8 mouse cellular contexts compared by ENCODE assay signal in genomic region chr10:75059396-75059795, GRCm38 (mm10). TPM values are rescaled to one million over a fixed set of nuclear protein-coding genes. Genes with fewer than 3 reads are reported as not detected.
A peak's percentile ranks its signal among the peaks of the same experiment; 100 is the strongest.
DNase-seq lines count a peak whose midpoint lies in the region; ATAC-seq and TF ChIP-seq lines count a peak whose summit lies in the region.

No protein-coding gene starts in this region.

- TF ChIP-seq CTCF in heart, adult 2 months (IDR thresholded peaks at IDR 0.05) = peak; percentile 89

- H3K36me3 ChIP-seq in heart, adult 2 months (ENCODE audit: control insufficient read depth, insufficient read depth, low read length) = no peaks in the 10 kb centered on the region
- H3K36me3 ChIP-seq in limb, embryonic 12.5 days = peaks cover 2% of the 10 kb centered on the region; the same call in 1 of the 2 replicates
- H3K36me3 ChIP-seq in midbrain, embryonic 13.5 days = no peaks in the 10 kb centered on the region

- no peak overlapping the region for H3K9ac ChIP-seq in heart, adult 2 months (ENCODE audit: low read depth, low read length)
- no peak overlapping the region for H3K9ac ChIP-seq in limb, embryonic 12.5 days (replicated peaks)
- H3K9ac ChIP-seq in midbrain, embryonic 13.5 days (replicated peaks) = no peak overlapping the region

- no peak for ATAC-seq in limb, embryonic 12.5 days (ENCODE audit: insufficient number of reproducible peaks, insufficient read depth, low FRiP score, low TSS enrichment, low read depth)
- ATAC-seq in midbrain, embryonic 13.5 days = no peak

- H3K79me2 ChIP-seq in heart, adult 2 months (replicated peaks; ENCODE audit: control insufficient read depth, insufficient read depth, low read length) = no peaks in the 10 kb centered on the region; the same call in none of the 2 replicates

- H3K4me3 ChIP-seq in heart, adult 2 months = peak overlapping the region; percentile 86
- peak overlapping the region; percentile 91; the same call in 1 of the 2 replicates for H3K4me3 ChIP-seq in limb, embryonic 12.5 days (replicated peaks)
- H3K4me3 ChIP-seq in midbrain, embryonic 13.5 days (replicated peaks) = peak overlapping the region; percentile 92

- no peak overlapping the region for H3K27ac ChIP-seq in heart, adult 2 months
- 0 out of 2 replicates have a peak overlapping the region, but pooled peaks have one; percentile 12 for H3K27ac ChIP-seq in limb, embryonic 12.5 days
- no peak overlapping the region for H3K27ac ChIP-seq in midbrain, embryonic 13.5 days

- H3K4me1 ChIP-seq in heart, adult 2 months (ENCODE audit: control insufficient read depth, insufficient read depth, low read length) = peaks cover 5% of the 10 kb centered on the region
- H3K4me1 ChIP-seq in limb, embryonic 12.5 days (replicated peaks) = peaks cover 37% of the 10 kb centered on the region
- H3K4me1 ChIP-seq in midbrain, embryonic 13.5 days (replicated peaks) = peaks cover 74% of the 10 kb centered on the region

- WGBS in heart, adult 2 months = under 1% methylated on average over 11 of the region's 11 CpGs
- WGBS in limb, embryonic 12.5 days = 1% methylated on average over 11 of the region's 11 CpGs
- WGBS in midbrain, embryonic 13.5 days = under 1% methylated on average over 11 of the region's 11 CpGs

- H3K9me3 ChIP-seq in limb, embryonic 12.5 days = no peaks in the 10 kb centered on the region
- H3K9me3 ChIP-seq in midbrain, embryonic 13.5 days = no peaks in the 10 kb centered on the region

- no peaks in the 10 kb centered on the region for H3K27me3 ChIP-seq in heart, adult 2 months (ENCODE audit: control insufficient read depth, insufficient read depth, low read length)
- H3K27me3 ChIP-seq in limb, embryonic 12.5 days = peaks cover 6% of the 10 kb centered on the region; the same call in 1 of the 2 replicates
- no peaks in the 10 kb centered on the region for H3K27me3 ChIP-seq in midbrain, embryonic 13.5 days

- peak; percentile 91 for TF ChIP-seq EP300 in heart, adult 2 months (IDR thresholded peaks at IDR 0.05; ENCODE audit: insufficient read depth, low read depth, low read length)

- peak overlapping the region; percentile 95 for H3K4me2 ChIP-seq in limb, embryonic 12.5 days
- peak overlapping the region; percentile 93 for H3K4me2 ChIP-seq in midbrain, embryonic 13.5 days (replicated peaks)

- DNase-seq in ovary, postnatal 14 days (ENCODE audit: low spot score) = peak; percentile 52
- DNase-seq in ovary, adult 18-20 months (ENCODE audit: low spot score) = no peak
- DNase-seq in embryo, embryonic 11.5 days (ENCODE audit: low read depth, low spot score) = peak; percentile 56
- peak; percentile 77 to 84 for DNase-seq in heart, adult 2 months
- DNase-seq in kidney, adult 18-20 months = peak; percentile 85
- DNase-seq in spleen, postnatal 10 days (ENCODE audit: low spot score in 2 of 2) = peak; percentile 32 to 73

- intact Hi-C loops in heart, adult 2 months (cut with DNase I) = loop anchor here (1.0 kb wide), 1 partner anchor 92 kb away; no protein-coding TSS in a partner anchor

- TF ChIP-seq POLR2A in heart, adult 2 months (IDR thresholded peaks at IDR 0.05; ENCODE audit: insufficient read depth, low read depth, low read length) = no peak

RNA-seq across cellular contexts. Expression of gene Bcr, which starts 1.0 kb away (rescaled TPM):
- 1 to 10 TPM; 9.9 to 10.0 TPM for total RNA-seq in heart, adult 2 months (2021)
- 7.3 and 8.5 TPM in 2 replicates for polyA plus RNA-seq in heart, adult 2 months (2012; rRNA removed)
- 9.9 and 11.0 TPM in 2 replicates for polyA plus RNA-seq in limb, embryonic 12.5 days (2016; fragmentation: Nextera tagmentation; extraction: Ambion mirVana)
- polyA plus RNA-seq in midbrain, embryonic 13.5 days (2015; fragmentation: Nextera tagmentation; extraction: Ambion mirVana) = 15.2 and 17.3 TPM in 2 replicates

RNA-seq across cellular contexts. Expression of gene Rab36, which starts 22.5 kb away (rescaled TPM):
- total RNA-seq in heart, adult 2 months (2021) = 1 to 10 TPM in 1 of 2 experiments, under 1 TPM in 1; 0.57 to 1.0 TPM
- polyA plus RNA-seq in heart, adult 2 months (2012; rRNA removed) = 3.2 and 3.4 TPM in 2 replicates
- 11.7 and 13.5 TPM in 2 replicates for polyA plus RNA-seq in limb, embryonic 12.5 days (2016; fragmentation: Nextera tagmentation; extraction: Ambion mirVana)
- 14.8 and 19.7 TPM in 2 replicates for polyA plus RNA-seq in midbrain, embryonic 13.5 days (2015; fragmentation: Nextera tagmentation; extraction: Ambion mirVana)

RNA-seq across cellular contexts. Expression of gene Rsph14, which starts 27.0 kb away (rescaled TPM):
- not detected for total RNA-seq in heart, adult 2 months (2021)
- 0.86 TPM in 1 of 2 replicates, not detected in the other for polyA plus RNA-seq in heart, adult 2 months (2012; rRNA removed)
- polyA plus RNA-seq in limb, embryonic 12.5 days (2016; fragmentation: Nextera tagmentation; extraction: Ambion mirVana) = not detected in 2 replicates
- polyA plus RNA-seq in midbrain, embryonic 13.5 days (2015; fragmentation: Nextera tagmentation; extraction: Ambion mirVana) = 0.63 and 1.1 TPM in 2 replicates
